Mouse (Mus musculus) forebrain, embryonic 14.5 days (tissue): ENCODE measurements at regions not wholly inside any gene's neighbourhood (a gene's known extent, or its start where the extent isn't known, plus 50 kb on each side); places are given as distances from the start of the nearest gene placed in this dataset.

Source experiments
- ATAC-seq: fragments of 200-750 bp; cut with Nextera tagmentation; 2 replicates; pipeline ENCODE4 v1.8.0; 2017; ENCODE audit warnings: mild to moderate bottlenecking, moderate library complexity
- DNase-seq: peaks from one replicate; pipeline ENCODE4 v3.0.0-alpha.2; 2015; ENCODE audit warnings: low spot score
- H3K27ac ChIP-seq: fragments of 300-500 bp; sonication (generic); 2 replicates; pipeline ENCODE4 v1.5.1; 2014; ENCODE audit warnings: low read depth, mild to moderate bottlenecking, control low read depth, low read length, moderate library complexity
- H3K27me3 ChIP-seq: fragments of 300-500 bp; sonication (generic); replicated peaks from 2 replicates; pipeline ENCODE4 v1.6.1; 2014; ENCODE audit warnings: low read length, control low read depth, mixed read lengths; ENCODE audit not compliant: control insufficient read depth, insufficient read depth
- H3K36me3 ChIP-seq: fragments of 300-500 bp; sonication (generic); 2 replicates; pipeline ENCODE4 v1.6.1; 2014; ENCODE audit warnings: low read length, control low read depth; ENCODE audit not compliant: control insufficient read depth, insufficient read depth
- H3K4me1 ChIP-seq: fragments of 300-500 bp; sonication (generic); 2 replicates; pipeline ENCODE4 v1.6.1; 2014; ENCODE audit warnings: antibody characterized with exemption, low read length, control low read depth; ENCODE audit not compliant: control insufficient read depth, insufficient read depth
- H3K4me2 ChIP-seq: fragments of 300-500 bp; sonication (generic); 2 replicates; pipeline ENCODE4 v1.6.1; 2014; ENCODE audit warnings: mild to moderate bottlenecking, control low read depth, low read length
- H3K4me3 ChIP-seq: fragments of 300-500 bp; sonication (generic); 2 replicates; pipeline ENCODE4 v1.5.1; 2014; ENCODE audit warnings: low read depth, low read length, control low read depth
- H3K9ac ChIP-seq: fragments of 300-500 bp; sonication (generic); 2 replicates; pipeline ENCODE4 v1.6.1; 2014; ENCODE audit warnings: mild to moderate bottlenecking, low read length, control low read depth, moderate library complexity
- H3K9me3 ChIP-seq: fragments of 300-500 bp; sonication (generic); replicated peaks from 2 replicates; pipeline ENCODE4 v1.6.1; 2016; ENCODE audit warnings: low read length, control low read depth, mixed read lengths; ENCODE audit not compliant: control insufficient read depth
- WGBS: fragments of 180-500 bp; shearing (Covaris S2); extraction: QIAGEN DNeasy Blood & Tissue Kit; methylation state at CpG from one replicate; pipeline ENCODE4 v1.1.7; 2014; 5-methylcytosine and 5-hydroxymethylcytosine counted together

- Histone ChIP-seq H3K36me3 (no peaks in the 10 kb centered on the region), H3K27me3 (no peaks in the 10 kb centered on the region), H3K9ac (no peak overlapping the region), H3K4me1 (0 out of 2 replicates have a peak, but pooled peaks cover 5% of the 10 kb centered on the region), H3K4me2 (no peak overlapping the region; the same call in 1 of the 2 replicates), H3K9me3 (no peaks in the 10 kb centered on the region), H3K4me3 (no peak overlapping the region), H3K27ac (no peak overlapping the region)
- ATAC-seq (peak; percentile 95), DNase-seq (no peak)
- WGBS = 24% methylated on average over 2 of the region's 2 CpGs
Measured at GRCm38 (mm10) chr3:8367659-8367969, 1242.3 kb downstream of the Zfp704 start.

GRCm38 (mm10) chr3:8366907-8367658 is 1242.8 kb downstream of the Zfp704 start:
- Histone ChIP-seq H3K36me3 (no peaks in the 10 kb centered on the region), H3K4me2 (no peak overlapping the region; the same call in 1 of the 2 replicates), H3K27ac (peak overlapping the region; percentile 40), H3K4me3 (no peak overlapping the region), H3K4me1 (0 out of 2 replicates have a peak, but pooled peaks cover 5% of the 10 kb centered on the region), H3K9me3 (no peaks in the 10 kb centered on the region), H3K9ac (no peak overlapping the region), H3K27me3 (no peaks in the 10 kb centered on the region)
- DNase-seq = peak; percentile 76
- 16% methylated on average over 3 of the region's 3 CpGs for WGBS
- ATAC-seq = peak; percentile 93
